Mouse (Mus musculus) urinary bladder, postnatal 25 days (tissue): ENCODE measurements around the gene D630045J12Rik.

ENCODE experiments used
- DNase-seq: peaks from one replicate; pipeline ENCODE4 v3.0.0; 2022; ENCODE audit warnings: low spot score

D630045J12Rik gene

GRCm38 (mm10) chr6:38242295-38242830, 11.4 kb downstream of the D630045J12Rik start:
- DNase-seq = no peak

DNA sequence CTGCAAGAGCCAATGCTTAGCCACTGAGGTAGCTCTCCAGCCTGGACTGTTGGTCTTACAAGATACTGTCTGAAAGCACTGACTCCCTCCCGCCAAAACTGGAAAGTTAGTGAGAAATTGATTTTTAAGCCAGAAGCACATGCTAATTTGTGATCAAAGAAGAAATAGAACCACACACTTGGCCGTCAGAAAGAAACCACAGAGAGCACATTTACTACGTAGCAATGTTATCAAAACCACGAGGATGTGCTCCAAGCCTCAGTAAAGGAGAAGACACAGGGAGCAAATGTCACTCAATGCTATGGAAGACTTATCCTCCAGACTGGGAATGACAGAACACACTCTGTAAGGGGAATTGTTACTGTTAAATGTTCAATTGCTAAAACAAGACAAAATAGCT, 12.3 kb downstream of the D630045J12Rik start:
- DNase-seq = no peak

DNA sequence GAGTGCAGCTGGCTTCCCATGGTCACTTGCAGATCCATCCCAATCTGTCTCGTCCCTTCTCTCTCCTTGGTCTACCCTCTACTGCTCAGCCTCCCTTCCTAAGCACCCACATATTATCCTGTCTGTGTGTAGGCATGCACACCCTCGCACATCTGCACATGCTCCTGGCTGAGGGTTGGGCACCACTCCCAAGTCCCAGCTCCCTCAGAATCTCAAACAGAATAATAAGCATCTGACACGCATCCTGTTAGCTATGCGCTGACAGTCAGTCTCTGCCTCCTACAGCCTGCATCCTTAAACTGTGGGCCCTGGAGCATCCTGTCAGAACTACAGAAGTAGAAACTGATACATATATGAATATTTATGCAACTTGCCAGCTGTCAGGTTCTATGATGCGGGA, 13.2 kb downstream of the D630045J12Rik start:
- no peak for DNase-seq

DNA sequence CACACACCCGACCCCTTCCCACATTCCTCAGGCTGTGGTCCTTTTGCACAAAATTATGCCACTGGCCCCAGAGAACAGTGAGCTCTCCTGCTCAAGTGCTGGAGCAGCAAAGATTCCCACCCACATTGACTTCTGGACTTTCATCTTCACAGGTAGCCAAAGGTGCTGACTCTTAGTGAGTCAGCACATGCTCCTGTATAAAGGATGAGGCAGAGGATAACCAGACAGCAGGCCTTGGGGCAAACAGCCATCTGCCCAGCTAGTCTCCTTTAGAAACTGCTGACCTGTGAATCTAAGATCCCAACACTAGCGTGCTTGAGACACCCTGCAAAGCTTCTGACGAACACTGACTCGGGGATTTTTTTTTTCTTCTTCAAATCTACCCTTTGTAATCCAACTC, 15.4 kb downstream of the D630045J12Rik start:
- DNase-seq = no peak

- no peak for DNase-seq
These were observed 17.7 kb downstream of the D630045J12Rik start for GRCm38 (mm10) chr6:38235991-38236658.

- no peak for DNase-seq
These were observed 20.0 kb downstream of the D630045J12Rik start for GRCm38 (mm10) chr6:38233803-38234202.

GRCm38 (mm10) chr6:38232917-38233316, 20.9 kb downstream of the D630045J12Rik start:
- no peak for DNase-seq

DNA sequence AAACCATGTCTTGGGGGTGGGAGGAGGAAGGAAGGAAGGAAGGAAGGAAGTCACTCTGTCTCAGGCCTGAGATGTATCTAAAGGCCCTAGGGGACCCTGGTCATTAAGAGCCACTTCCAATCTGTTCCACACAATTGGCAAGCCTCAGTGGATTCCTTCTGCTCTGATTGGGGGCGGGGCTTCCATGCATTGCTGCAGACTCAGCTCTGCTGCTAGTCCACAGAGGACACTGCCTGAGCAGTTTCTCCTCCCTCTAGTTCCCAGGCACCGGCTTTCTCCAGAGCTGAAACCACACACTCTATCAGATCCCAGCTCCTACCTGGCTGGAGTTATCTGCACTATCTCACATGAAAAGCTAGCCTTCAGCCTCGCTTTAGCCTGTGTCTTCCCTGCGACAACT, 21.8 kb downstream of the D630045J12Rik start:
- DNase-seq = no peak

GRCm38 (mm10) chr6:38224079-38224478, 29.7 kb downstream of the D630045J12Rik start:
- DNase-seq = no peak

- DNase-seq = no peak
These were observed 34.5 kb downstream of the D630045J12Rik start for GRCm38 (mm10) chr6:38219261-38219660.

DNA sequence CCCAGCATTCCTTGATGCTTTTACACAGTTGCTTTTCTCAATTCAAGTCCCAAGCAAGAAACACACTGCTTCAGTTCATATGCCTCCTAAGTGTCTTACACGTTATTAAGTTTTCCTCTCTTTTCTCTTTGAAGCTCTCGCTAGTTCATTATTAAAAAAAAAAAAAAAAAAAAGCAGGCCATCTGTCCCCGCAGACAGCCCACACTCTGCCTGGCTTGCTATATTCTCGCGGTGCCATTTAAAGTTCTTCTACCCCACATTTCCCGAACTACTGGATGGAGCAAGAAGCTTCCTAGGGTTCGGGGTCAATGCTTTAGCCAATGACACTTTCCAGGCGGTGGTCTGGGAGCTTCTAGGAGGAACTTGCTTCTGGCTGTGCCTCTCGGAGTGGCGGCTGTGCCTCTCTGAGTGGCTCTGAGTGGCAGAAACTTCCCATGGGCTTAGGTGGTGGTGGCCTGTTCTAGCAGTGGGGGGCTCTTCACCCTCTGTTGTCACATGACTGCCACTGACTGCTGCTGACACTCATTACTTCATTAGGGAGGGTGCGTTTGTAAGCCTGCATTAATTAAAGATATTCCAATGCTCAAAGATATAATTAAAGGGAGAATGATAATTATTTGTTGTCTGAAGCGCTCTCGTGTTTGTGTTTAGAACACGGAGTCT, 38.2 kb downstream of the D630045J12Rik start:
- DNase-seq = no peak

- no peak for DNase-seq
These were observed 46.2 kb downstream of the D630045J12Rik start for GRCm38 (mm10) chr6:38207621-38208020.

GRCm38 (mm10) chr6:38206941-38207531, 46.8 kb downstream of the D630045J12Rik start:
- no peak for DNase-seq

DNA sequence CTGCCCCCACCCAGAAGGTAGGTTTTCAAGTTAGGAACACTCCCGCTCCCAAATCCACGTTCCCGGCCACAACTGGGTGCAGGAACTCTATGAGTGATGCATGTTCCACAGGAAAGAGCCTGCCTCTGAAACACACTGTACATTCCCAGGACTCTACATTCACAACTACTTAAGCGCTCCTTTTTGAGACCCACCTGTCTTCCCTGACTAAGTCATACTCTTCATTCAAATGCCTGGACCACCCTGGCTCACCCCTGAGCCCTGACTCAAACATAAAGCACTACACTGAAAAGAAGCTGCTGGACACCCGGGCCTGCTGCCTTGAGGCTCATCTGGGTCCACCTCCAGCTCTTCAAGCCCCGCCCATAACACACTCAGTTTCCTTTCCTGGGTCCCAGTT, 48.4 kb downstream of the D630045J12Rik start:
- no peak for DNase-seq

- no peak for DNase-seq
These were observed 50.0 kb downstream of the D630045J12Rik start for GRCm38 (mm10) chr6:38203820-38204219.

DNA sequence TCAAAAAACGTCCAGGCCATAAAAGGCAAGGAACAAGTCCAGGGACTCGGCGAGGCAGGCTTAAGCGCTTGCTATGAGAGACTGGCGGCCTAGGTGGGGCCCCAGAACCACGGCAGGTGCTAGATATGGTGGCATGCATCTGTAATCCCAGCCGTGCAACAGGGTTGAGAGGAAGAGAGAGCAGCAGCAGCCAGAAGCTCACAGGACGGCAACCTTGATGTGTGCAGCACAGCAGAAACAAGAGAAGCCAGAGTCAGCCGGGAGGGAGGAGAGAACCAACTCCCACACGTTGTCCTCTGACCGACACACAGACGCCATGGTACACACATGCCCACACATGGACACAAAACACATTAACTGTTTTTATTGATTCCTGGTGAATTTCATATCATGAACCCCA, 51.0 kb downstream of the D630045J12Rik start:
- DNase-seq = no peak

- DNase-seq = no peak
These were observed 52.3 kb downstream of the D630045J12Rik start for GRCm38 (mm10) chr6:38201495-38201894.

DNA sequence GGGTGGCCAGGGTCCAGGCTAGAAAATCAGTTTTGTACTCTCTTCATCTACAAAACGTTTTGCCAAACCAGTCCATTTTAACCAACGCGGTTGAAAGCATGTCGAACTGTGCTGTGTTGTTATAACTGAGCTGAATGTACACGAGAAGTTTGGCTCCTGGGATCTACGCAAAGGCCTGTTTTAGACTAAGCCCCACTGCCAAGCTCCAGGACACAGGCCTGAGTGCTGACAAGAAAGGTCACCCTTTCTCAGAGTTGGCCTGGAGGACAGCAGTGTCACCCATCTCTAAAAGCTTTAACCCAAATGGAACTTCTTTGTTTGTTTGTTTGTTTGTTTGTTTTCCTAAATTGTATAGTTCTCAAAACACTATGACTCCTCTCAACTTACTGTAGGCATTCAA, 54.2 kb downstream of the D630045J12Rik start:
- DNase-seq = no peak

GRCm38 (mm10) chr6:38198727-38199126, 55.1 kb downstream of the D630045J12Rik start:
- DNase-seq = no peak

DNA sequence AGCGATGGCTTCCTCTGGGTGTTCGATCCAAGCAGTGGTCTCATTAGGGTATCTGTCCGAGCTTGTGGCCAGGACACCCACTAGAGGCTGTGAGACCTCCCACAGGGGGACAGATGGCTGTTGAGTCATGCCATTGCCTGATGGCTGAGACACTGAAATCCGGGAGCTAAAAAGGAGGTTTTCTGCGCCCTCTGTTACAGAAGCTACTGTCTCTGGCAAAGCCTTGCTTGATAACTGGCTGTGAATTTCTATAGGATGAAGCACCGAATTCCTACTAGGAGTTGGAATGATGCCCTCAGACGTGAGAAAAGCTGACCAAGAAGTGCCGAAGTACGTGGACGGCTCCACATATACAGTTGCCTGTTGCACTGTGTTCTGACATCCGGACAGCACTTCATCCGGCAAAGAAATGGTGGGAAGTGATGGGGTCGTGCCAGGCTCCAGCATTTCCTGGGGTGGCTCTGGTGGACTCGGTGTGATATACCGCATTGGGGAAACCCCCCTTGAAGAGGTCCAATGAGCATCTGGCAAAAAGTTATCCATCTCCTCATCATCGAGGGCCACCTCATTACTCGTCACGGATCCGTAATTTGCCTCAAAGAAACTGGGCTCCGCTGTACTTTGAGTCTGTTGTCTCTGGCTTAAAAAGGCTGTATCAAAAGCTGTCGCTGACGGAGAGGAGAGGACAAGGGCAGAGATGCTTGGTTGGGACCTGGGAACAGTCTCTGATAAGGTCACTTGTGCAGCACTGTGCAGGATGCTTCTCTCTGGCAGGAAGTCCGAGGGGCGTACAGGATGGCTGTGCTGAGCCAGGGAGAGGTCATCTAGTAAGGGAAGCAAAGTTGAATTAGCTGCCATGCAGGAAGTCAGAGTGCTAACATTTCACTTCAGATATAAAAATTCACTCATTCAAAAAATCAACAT, 57.3 kb downstream of the D630045J12Rik start:
- DNase-seq = no peak

DNA sequence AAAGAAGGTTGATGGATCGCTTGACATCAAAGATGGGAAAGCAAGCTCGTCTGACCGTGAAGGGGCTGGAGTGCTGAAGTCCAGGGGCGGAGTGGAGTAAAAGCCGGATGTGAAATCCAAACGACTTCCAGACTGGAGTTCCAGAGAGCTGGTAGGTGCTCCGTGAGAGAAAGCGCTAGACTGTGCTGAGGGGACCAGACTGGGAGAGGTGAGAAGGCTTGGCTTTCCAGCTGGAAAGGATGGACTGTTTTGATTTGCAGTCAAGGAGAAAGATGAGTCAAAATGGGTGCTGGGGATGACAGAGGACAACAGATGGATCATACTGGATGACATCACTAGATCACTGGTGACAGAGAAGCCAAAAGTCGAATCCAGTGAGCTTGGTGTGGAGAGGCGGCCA, 58.5 kb downstream of the D630045J12Rik start:
- DNase-seq = no peak

GRCm38 (mm10) chr6:38194046-38194445, 59.8 kb downstream of the D630045J12Rik start:
- DNase-seq = no peak
